In the genomic region with DNA sequence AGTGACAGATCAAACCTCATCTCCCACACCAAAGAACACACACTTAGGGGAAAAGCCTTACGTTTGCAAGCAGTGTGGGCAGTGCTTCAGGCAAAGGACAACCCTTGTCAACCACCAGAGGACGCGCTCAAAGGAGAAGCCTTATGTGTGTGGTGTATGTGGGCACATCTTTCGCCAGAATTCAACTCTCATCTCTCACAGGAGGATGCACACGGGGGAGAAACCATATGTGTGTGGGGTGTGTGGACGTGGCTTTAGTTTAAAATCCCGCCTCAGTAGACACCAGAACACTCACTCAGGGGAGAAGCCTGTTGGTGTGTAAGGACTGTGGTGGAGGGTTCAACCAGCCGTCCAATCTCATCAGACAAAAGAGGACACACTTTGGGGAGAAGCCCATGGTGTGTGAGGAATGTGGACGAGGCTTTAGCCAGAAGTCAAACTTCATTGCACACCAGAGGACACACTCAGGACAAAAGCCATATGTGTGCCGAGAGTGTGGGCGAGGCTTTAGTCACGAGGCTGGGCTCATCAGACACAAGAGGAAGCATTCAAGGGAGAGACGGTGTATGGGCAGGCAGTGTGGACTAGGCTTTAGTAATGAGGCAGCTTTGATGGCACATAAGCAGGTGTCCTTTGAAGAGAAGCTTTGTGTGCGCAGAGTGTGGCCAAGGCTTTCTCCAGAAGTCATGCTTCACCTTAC, we compare ENCODE assay signal across 19 mouse cellular contexts.
DNase-seq lines count a peak whose midpoint lies in the region; ATAC-seq lines count a peak whose summit lies in the region.
"Had no signal": no experiment of that assay in that cellular context is flagged by ENCODE, and none has a peak within 500 bp of the region (broad histone marks: within the 10 kb centered on the region; RNA-seq: fewer than 3 reads in every experiment).

No protein-coding gene starts in this region.

- no peaks in the 10 kb centered on the region for H3K4me1 ChIP-seq in kidney, embryonic 16.5 days (ENCODE audit: insufficient read depth, low read length)
- no peaks in the 10 kb centered on the region for H3K4me1 ChIP-seq in neural tube, embryonic 15.5 days
- H3K4me1 ChIP-seq: embryonic facial prominence, embryonic 12.5 days; hindbrain, embryonic 10.5 days; limb, embryonic 13.5 days; liver, embryonic 15.5 days had no signal

- H3K4me2 ChIP-seq in kidney, embryonic 16.5 days (replicated peaks; ENCODE audit: low read depth, low read length): no peak overlapping the region
- H3K4me2 ChIP-seq in neural tube, embryonic 15.5 days: no peak overlapping the region
- H3K4me2 ChIP-seq: embryonic facial prominence, embryonic 12.5 days; limb, embryonic 13.5 days; liver, embryonic 15.5 days had no signal

- no peaks in the 10 kb centered on the region for H3K36me3 ChIP-seq in kidney, embryonic 16.5 days (ENCODE audit: insufficient read depth, low read length)
- H3K36me3 ChIP-seq in neural tube, embryonic 15.5 days: peaks cover 28% of the 10 kb centered on the region
- H3K36me3 ChIP-seq: embryonic facial prominence, embryonic 12.5 days; hindbrain, embryonic 10.5 days; limb, embryonic 13.5 days; liver, embryonic 15.5 days had no signal

- no peak overlapping the region for H3K4me3 ChIP-seq in kidney, embryonic 16.5 days (ENCODE audit: low read length)
- no peak overlapping the region for H3K4me3 ChIP-seq in neural tube, embryonic 15.5 days (replicated peaks)
- H3K4me3 ChIP-seq: embryonic facial prominence, embryonic 12.5 days; hindbrain, embryonic 10.5 days; limb, embryonic 13.5 days; liver, embryonic 15.5 days had no signal

- WGBS in kidney, embryonic 16.5 days: 72% methylated on average over 14 of the region's 14 CpGs
- 84% methylated on average over 14 of the region's 14 CpGs for WGBS in neural tube, embryonic 15.5 days

- H3K9ac ChIP-seq in kidney, embryonic 16.5 days (replicated peaks; ENCODE audit: low read length): no peak overlapping the region
- no peak overlapping the region for H3K9ac ChIP-seq in neural tube, embryonic 15.5 days (replicated peaks)
- H3K9ac ChIP-seq: embryonic facial prominence, embryonic 12.5 days; liver, embryonic 15.5 days had no signal

- H3K9me3 ChIP-seq in kidney, embryonic 16.5 days (ENCODE audit: low read length): no peaks in the 10 kb centered on the region
- H3K9me3 ChIP-seq in neural tube, embryonic 15.5 days (replicated peaks): no peaks in the 10 kb centered on the region
- H3K9me3 ChIP-seq: embryonic facial prominence, embryonic 12.5 days; hindbrain, embryonic 10.5 days; limb, embryonic 13.5 days; liver, embryonic 15.5 days had no signal

- no peak for DNase-seq in kidney, postnatal 36 days
- no peak for DNase-seq in neural tube, embryonic 10.5 days (ENCODE audit: extremely low spot score, low spot score)
- DNase-seq in layer of hippocampus, adult 9-11 months: peak; percentile 46
- DNase-seq in telencephalon, adult 2 months (ENCODE audit: low read depth, low spot score): peak; percentile 76
- DNase-seq in Muller cell, postnatal 12 days (ENCODE audit: inconsistent ontology term): no peak
- DNase-seq: cerebellum, adult 2 months; gastrocnemius, postnatal 10 days; heart, adult 18-20 months; midbrain, embryonic 14.5 days; thymus, postnatal 4 days had no signal

- ATAC-seq in kidney, embryonic 16.5 days (ENCODE audit: low FRiP score, low TSS enrichment): peak; percentile 30; the same call in 1 of the 2 replicates
- peak; percentile 42; the same call in 1 of the 2 replicates for ATAC-seq in neural tube, embryonic 15.5 days (ENCODE audit: low FRiP score)
- ATAC-seq: forebrain, embryonic 16.5 days; inflammation-experienced regulatory T-cells, adult 6 months; lung, postnatal 0 days had no signal

- H3K27ac ChIP-seq in kidney, embryonic 16.5 days (ENCODE audit: low read length): no peak overlapping the region
- H3K27ac ChIP-seq in neural tube, embryonic 15.5 days (replicated peaks): no peak overlapping the region
- H3K27ac ChIP-seq: embryonic facial prominence, embryonic 12.5 days; hindbrain, embryonic 10.5 days; limb, embryonic 13.5 days; liver, embryonic 15.5 days had no signal

- H3K27me3 ChIP-seq in kidney, embryonic 16.5 days (ENCODE audit: insufficient read depth, low read length): no peaks in the 10 kb centered on the region
- no peaks in the 10 kb centered on the region for H3K27me3 ChIP-seq in neural tube, embryonic 15.5 days (replicated peaks)
- H3K27me3 ChIP-seq: embryonic facial prominence, embryonic 12.5 days; limb, embryonic 13.5 days; liver, embryonic 15.5 days had no signal

Comparison
In these comparisons a context has a peak if more than half of its experiments do, and no peak if none do; other contexts are left out.
1. DNase-seq: peak in layer of hippocampus, adult 9-11 months (single experiment) and telencephalon, adult 2 months (single experiment); none in kidney, postnatal 36 days (0 of 2), neural tube, embryonic 10.5 days (single experiment) and Muller cell, postnatal 12 days (single experiment).